Mouse (Mus musculus): ENCODE results near the gene Asb15. TPM values are rescaled to one million over a fixed set of nuclear protein-coding genes. Genes with fewer than 3 reads are reported as not detected.

Gene Asb15
- not detected in 2 replicates for polyA plus RNA-seq (2012)

GRCm38 (mm10) chr6:24528064-24528243 lies at the start of gene Asb15:
TSS of gene Asb15 (plus strand) at chr6:24528144.

GRCm38 (mm10) chr6:24514552-24515284 lies 13.2 kb upstream of the Asb15 start, which contains the start of gene Iqub:
TSS of gene Iqub (minus strand) at chr6:24515067.

GRCm38 (mm10) chr6:24527155-24528063 lies 535 bp upstream of the Asb15 start, which contains the start of gene Ndufa5:
TSS of gene Ndufa5 (minus strand) at chr6:24528013.

GRCm38 (mm10) chr6:24597500-24597899 lies 69.6 kb downstream of the Asb15 start, which contains the start of gene Lmod2:
TSS of gene Lmod2 (plus strand) at chr6:24597762.

Other genes starting within 250 kb of the Asb15 start
- gene Iqub, start 13.1 kb upstream of the Asb15 start, polyA plus RNA-seq (2012), result not detected in 2 replicates
- 5.2 and 9.3 TPM in 2 replicates for gene Ndufa5, start 131 bp upstream of the Asb15 start, polyA plus RNA-seq (2012)
- gene Lmod2, start 69.6 kb downstream of the Asb15 start, polyA plus RNA-seq (2012), result not detected in 2 replicates
- gene Wasl, start 136.9 kb downstream of the Asb15 start, polyA plus RNA-seq (2012), result 42.8 and 61.2 TPM in 2 replicates
- gene Hyal6, start 205.1 kb downstream of the Asb15 start, polyA plus RNA-seq (2012), result not detected in 2 replicates
- gene Hyal4, start 220.2 kb downstream of the Asb15 start, polyA plus RNA-seq (2012), result not detected in 2 replicates

Measured in megakaryocyte-erythroid progenitor cell, adult 5 weeks (primary cell).